Mouse (Mus musculus) liver, embryonic 14.5 days (tissue): ENCODE data around the gene Zmynd8.

ENCODE experiments used
- CTCF ChIP-seq: IDR thresholded peaks from 2 replicates; pipeline ENCODE4 v1.5.1; 2016; ENCODE audit warnings: antibody characterized with exemption, low read depth, control low read depth
- EP300 ChIP-seq: IDR thresholded peaks from 2 replicates; pipeline ENCODE4 v1.6.1; 2016; ENCODE audit warnings: antibody characterized with exemption, low read depth

DNA sequence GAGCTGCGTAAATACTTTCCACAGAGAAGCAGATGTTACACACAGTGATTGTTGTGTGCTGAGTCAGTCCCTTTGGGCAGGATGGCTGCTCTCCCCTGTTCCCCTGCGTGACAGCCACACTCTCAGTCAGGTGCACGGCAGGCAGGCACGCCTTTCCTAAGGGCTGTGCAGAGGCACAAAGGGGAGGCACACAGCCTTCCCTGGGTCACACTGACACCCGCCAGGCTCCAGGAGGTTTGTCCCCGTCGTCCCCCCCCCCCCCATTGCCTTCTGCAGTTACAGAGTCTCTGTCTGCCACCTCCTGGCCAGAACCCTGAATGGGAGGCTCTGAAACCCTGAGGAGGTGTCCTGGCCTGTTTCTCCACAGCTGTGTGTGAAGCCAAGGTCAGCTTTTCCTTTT lies 147.7 kb downstream of the Zmynd8 start:
- TF ChIP-seq EP300 (no peak), CTCF (peak; percentile 37; the same call in 1 of the 2 replicates)
